Mouse (Mus musculus) ovary, postnatal 36 days (tissue): ENCODE measurements at regions not wholly inside any gene's neighbourhood (a gene's known extent, or its start where the extent isn't known, plus 50 kb on each side); places are given as distances from the start of the nearest gene placed in this dataset.

Experiments
- DNase-seq: peaks from one replicate; pipeline ENCODE4 v3.0.0; 2022; ENCODE audit warnings: low spot score, mixed read lengths

DNA sequence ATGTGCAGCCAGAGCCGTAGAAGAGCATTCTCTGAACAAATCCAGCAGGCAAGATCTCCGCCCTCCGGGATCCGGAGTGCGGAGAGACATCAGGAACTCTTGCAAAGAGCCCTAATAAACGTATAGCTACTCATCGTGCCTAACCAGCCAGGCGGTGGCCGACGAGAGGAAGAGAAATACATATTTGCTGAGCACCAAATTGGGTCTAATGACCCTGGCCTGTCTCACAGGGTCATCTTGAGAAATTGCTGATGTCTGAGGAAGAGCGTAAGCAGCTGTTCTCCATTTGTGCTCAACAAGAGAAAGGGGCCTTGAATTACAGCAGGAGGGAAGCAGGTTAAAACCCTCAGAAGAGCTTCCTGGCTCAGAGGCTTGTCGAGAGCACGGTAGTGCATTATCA, 92.8 kb upstream of the Zfp703 start:
- DNase-seq, result no peak

DNA sequence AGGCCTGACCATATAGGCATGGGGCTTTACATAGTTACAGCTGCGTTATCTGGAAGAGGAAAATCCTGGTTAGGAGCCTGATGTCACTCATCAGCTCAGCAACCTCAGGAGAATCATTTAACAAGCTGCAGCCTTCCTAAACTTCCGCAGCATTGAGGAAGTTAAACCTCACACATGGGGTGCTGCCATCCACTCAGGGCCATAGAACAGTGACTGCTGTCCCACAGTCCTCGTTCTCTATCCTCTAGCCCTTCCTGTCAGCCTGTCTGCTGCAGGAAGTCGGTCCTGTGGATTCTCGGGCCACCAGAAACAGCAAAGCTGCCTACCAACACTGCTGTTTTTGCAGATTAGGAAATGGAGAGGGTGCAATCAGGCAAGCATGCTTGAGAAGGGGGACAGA, 91.8 kb upstream of the Zfp703 start:
- no peak for DNase-seq

DNA sequence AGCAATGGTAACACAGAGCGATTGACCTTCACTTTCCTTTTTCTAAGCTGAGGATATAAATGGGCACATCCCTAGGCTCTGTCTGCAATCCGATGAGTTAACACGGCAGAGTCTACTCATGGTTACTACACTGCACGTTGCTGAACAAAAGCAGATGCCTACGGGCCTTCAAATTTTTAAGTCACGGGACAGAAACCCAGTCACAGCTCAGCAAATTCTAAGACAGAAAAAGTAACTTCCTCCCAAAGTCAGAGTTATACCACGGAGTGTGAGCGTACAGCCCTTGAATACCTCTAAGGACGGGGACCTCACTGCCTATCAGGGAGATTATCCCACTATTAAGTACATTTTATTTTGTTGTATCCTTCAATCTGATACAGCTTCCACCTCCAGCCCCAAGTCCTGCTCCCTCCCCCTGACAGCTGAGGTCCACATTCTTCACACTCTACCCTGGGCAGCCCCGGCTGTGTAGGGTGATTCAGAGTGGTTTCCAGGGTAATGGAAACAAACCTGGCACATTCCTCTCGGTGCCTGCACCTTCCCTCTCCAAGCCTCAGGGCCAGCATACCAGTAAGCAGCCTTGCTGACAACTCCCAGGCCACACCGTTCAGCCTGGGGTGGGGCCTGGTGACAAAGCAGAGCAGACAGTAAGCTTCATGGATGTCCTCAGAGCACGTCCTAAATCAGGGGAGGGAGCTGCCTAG, 90.2 kb upstream of the Zfp703 start:
- no peak for DNase-seq

DNA sequence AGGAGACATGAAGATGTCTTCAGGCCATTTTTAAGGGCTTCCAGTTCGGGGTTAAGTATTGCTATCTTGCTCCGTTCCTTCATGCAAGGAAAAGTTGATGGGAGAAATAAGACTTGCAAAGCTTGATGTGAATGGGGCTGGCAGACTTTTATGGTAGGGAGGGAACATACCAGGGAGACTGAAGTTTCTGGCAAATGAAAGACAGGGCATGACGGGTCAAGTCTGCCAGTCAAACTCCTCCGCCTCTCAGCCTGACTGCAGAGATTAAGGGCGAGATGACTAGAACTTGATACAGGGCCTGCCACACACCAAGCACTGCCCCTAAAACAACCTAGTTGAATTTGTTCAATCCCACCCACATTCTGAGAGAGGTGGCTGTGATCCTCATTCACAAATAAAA, 89.6 kb upstream of the Zfp703 start:
- no peak for DNase-seq

DNA sequence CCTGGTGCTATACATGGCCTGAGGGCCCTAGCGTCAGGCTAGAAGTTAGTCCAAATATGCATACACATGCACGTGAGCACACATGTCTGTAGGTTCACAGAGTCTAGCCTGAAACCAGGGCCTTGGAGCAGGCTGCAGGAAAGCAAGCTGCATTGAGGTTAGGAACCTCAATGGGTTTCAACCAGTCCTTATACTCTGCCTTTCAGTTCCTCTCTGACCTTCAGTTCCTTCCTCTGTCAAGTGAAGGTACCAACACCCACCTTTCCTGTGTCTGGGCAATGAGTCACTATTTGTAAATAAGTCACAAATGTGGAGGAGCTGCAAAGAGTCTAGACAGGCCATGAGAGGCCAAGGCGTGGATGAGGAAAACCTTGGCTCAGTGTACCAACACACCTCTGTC, 89.1 kb upstream of the Zfp703 start:
- no peak for DNase-seq

DNA sequence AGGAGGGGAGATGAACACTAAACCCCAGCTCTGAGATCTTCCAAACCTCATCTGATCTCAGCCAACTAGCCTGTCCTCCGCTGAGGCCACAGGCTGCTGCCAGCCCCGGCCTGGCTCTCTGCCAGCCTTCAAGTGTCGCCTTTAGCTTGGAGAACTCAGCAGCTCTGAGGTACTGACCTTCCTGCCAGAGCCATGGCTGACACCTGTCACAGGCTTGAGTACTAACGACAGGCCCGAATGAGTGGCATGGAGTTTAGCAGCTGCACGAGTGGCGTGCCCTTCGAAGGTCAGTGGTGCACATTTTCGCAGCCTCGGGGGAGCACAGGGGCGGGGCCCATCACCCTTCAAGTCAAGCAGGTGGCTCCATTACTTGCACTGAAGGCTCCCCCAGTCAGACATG, 85.2 kb upstream of the Zfp703 start:
- no peak for DNase-seq

DNA sequence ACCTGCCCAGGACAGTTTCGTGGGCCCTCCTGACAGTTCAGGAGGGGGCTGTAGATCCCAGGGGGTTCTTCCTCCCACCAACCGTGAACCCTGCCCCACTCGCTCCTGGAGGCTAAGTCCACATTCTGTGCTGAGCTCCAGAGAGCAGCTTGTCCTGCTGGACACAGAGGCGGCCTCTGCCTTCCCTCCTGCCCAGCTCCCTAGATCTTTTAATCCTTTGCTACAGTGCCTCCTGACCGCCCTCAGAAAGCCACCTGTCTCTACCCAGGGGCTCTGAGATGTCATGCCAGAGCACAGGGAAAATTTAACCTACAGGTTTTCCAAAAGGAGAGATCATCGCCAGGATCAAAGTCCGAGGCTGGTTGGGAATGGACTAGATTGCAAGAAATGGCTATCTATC, 84.7 kb upstream of the Zfp703 start:
- DNase-seq, result no peak

DNA sequence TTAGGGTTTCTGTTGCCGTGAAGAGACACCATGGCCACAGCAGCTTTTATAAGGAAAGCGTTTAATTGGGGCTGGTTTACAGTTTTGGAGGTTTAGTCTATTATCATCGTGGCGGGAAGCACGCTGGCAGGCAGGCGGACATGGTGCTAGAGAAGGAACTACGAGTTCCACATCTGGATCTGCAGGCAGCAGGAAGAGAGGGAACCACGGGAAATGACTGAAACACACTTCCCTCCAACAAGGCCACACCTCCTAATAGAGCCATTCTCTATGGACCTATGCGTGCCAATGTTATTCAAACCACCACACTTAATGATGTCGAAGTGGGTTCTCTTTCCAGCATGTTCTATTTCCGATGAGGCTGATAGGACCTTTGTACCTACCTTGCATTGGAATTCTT, 81.3 kb upstream of the Zfp703 start:
- DNase-seq, result no peak

DNA sequence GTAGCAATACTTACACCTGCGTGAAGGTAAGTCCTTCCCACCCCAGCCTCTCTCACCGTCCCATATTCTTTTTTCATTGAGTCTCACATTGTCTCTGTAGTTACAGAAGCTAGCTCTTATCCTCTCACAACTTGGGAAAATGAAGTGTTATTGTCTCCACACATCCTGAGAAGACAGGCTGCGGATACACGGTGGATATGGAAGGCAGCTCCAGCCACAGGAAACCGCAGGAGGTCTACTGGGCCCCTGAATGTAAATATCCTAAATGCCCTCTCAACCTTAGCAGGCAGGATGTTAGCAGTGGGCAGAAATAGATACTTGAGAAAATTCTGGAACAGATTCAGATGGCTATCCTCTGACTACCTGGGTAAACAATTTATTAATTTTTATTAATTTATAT, 73.8 kb upstream of the Zfp703 start:
- DNase-seq, result no peak

DNA sequence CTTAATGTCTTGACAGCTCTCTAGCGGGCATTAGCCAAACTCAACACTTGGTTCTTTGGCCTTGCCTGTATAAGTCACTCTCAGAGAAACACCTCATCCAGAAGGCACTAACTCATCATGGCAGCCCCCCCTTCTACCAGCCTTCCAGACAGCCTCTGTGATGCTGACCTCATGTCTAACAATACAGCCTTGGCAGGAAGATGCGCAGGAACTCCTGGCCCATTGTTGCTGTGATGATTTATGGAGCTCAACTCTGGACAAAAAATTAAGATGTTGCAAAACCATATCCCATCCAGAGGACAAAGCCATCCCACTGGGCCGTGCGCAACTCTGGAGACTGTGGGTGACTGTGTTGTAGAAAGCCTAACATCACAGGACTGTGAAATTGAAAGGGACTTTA, 70.9 kb upstream of the Zfp703 start:
- DNase-seq, result no peak

DNA sequence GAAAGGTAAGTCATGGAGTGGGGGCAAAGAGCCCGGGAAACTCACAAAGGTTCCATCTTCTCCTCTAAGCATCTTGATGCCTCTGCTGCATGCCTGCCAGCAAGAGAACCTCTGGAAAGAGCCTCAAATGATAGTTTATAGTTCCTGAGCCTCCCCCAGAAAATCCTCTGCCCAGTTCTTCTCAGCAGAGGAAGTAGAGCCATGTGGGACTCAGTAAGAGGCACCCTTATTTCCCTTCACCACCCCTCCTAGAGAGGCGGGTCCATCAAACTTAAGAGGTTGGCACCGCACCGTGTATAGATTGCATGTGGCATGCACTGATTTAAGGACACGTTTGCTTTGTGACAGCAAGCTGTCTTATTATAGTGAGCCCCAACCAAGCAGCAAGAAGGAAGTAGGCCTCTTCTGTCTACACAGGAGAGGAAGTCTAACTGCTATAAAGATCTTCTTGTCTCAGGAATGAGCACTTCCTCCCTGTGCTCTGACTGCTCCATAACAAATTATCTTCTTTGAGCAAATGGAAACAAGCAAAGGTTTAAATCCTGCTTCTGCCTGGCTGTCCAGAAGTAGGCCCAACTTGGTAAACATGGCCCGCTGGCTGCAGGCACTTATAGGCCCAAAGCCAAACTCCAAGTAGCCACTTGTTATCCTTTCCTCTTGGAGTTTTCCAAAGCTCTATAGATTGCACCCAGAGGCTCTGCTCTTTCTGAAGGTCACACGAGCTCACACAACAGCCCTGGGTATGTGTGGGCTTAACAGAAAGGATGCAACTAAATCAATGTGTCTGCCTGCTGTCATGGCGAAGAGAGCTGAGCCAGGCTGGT, 69.6 kb upstream of the Zfp703 start:
- DNase-seq, result no peak

DNA sequence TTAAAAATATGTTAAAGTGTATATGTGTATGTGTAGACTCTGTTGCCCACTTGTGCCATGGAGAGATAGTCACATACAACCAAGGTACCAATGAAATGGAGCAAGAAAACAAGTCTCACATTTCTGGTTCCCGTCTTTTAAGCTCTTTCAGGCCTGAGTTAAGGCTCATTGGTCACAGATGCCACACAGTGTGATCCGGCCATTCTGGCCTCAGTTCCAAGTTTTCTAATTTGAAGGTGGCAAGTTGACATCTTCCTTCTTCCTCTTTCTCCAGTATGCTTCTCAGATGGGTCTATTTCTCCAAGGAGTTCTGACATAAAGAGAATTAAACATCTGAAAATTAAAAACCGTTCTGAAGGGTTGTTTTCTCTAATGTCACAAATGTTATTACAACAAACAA, 66.9 kb upstream of the Zfp703 start:
- no peak for DNase-seq

DNA sequence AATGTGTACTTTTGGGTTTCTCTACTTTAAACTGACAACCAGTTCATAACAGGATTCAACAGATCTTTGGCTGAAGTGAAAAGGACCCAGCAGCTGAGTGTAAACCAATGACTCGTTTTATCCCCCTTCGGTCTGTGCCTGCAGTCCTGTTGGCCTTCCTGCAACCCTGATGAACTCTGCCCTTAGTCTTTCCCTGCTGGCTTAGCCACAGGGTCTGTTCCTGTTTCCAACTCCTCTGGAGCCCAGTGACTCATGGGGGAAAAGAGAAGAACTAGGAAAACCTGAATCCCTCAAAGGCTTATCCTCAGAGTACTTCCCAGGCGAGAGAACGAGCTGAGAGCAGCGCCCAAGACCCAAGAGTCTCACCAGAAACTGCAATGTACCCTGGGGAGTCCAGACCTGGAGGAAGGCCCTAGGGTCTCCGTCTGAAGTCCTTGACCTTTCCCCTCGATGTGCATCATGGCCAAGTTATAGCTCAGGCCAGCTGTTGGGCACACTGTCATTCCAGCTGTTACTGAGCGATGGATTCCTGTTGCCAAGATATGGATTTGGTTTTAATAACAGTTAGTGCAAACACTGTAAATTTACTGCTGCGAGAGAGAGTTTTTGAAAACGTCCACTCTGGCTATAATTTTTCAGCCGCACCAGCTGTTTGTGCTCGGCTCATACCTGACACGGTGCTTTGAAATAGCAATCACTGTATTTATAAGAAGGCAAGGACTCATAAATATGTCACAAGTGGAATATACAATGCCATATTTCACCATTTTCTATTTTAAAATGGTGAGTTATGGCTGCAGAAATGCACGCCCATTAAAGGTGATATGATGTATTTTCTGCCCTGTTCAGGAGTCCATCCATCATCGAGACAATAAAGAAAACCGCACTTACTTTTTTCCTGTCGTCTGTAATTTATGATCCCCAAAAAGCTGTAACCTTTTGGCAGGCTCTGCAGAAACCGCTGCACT, 63.3 kb upstream of the Zfp703 start:
- DNase-seq, result no peak

DNA sequence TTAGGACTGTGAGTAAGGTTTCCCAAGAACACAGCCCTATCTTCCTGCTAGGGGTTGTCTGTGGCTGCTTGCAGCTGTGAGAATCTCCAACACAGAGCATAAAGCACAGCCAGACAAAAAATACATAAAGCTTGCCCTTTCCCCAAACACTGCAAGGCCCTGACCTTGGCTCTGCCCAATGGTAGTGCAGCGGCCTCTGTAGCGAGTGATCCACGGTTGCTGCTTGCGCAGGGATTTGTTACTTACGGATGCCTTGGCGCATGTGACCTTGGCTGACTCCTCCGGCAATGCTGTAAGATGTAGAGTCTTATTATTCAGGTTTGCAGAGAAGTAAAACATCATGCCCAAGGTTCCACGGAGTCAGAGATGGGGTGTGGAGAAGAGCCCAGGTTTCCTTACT, 61.4 kb upstream of the Zfp703 start:
- peak; percentile 63 for DNase-seq

DNA sequence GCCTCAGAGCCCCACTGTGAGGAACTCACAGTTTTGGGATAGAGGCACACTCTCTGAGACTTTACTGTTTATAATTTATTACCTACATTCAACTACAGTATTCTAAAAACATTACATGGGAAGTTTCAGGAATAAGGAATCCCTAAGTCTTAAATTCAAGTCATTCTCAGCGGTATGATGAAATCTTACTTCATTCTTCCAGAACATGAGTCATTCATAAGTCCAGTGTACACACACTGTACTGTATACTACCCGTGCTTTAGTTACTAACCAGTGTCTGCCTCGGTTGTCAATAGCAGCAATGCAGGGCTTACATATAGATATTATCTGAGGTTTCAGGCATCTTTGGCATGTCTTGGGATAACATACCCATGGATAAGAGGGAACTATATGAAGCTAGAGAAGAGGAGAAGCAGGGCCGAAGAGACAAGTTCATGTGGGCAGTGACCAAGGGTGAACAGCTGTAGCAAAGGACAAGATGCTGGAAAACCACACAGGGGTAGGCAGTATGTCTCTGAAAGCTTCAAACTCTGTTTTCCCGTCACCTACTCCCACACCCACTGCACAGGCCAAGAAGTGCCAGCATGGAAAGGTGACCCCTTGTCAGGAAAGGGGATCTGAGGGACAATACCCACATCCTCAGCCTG, 55.5 kb upstream of the Zfp703 start:
- DNase-seq, result no peak

DNA sequence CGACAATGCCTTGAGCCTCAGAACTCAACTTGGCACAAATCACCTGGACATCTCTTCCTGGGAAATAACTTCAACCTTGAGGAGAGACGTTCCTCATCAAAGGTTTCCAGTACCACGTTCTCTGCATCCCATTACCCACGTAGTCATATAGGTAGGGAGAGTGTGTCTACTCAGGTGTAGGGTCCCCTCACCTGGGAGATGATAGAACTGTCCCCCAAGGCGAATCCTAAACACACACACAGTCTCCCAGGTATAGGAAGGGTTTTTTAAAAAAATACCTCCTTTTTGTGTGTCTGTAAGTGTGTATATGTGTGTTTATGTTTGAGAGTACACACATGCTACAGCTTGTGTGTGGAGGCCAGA, 55.0 kb upstream of the Zfp703 start:
- no peak for DNase-seq

DNA sequence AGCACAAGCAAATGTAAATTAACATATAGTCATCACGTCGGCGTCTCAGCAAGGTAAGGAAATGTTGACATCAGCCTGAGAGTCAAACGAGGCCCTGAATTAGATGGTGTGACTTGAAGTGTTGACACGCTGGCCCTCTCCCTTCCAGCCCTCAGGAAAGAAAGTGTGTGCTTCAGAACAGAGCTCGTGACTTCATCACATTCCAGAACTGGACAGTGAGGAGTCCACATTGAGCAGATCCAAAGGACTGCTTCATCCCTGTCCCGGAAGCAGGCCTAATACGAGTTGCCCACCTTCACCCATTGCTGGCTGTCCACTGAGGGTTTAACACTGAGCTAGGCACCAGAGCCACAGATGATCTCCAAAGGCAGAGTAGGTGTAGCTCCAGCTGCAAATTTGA, 54.0 kb upstream of the Zfp703 start:
- no peak for DNase-seq
